Mouse (Mus musculus) kidney, adult 2 months (tissue): ENCODE results near the gene Gm21865. TPM values are rescaled to one million over a fixed set of nuclear protein-coding genes. Genes with fewer than 3 reads are reported as not detected.
"Not testable (repeated sequence)": the region's sequence is repeated elsewhere in the genome, so short reads cannot be mapped to it uniquely, and the experiment has no call there.

Experiments
- DNase-seq: peaks from one replicate; pipeline ENCODE4 v3.0.0; 2021
- H3K27ac ChIP-seq: fragments of 200-500 bp; 2 replicates; pipeline ENCODE4 v1.5.1; 2012; ENCODE audit warnings: low read depth, low read length, control low read depth, inconsistent platforms; ENCODE audit not compliant: insufficient read depth
- H3K27me3 ChIP-seq: fragments of 200-500 bp; replicated peaks from 2 replicates; pipeline ENCODE4 v1.6.1; 2012; ENCODE audit warnings: mild to moderate bottlenecking, moderate library complexity, low read length, inconsistent platforms; ENCODE audit not compliant: control insufficient read depth, insufficient read depth
- H3K36me3 ChIP-seq: fragments of 200-500 bp; 2 replicates; pipeline ENCODE4 v1.6.1; 2012; ENCODE audit warnings: mild to moderate bottlenecking, moderate library complexity, low read length, inconsistent platforms; ENCODE audit not compliant: control insufficient read depth, insufficient read depth
- H3K4me1 ChIP-seq: fragments of 200-500 bp; 2 replicates; pipeline ENCODE4 v1.6.1; 2011; ENCODE audit warnings: low read length; ENCODE audit not compliant: control insufficient read depth, insufficient read depth
- H3K4me3 ChIP-seq: fragments of 200-500 bp; 2 replicates; pipeline ENCODE4 v1.5.1; 2011; ENCODE audit warnings: mild to moderate bottlenecking, low read depth, low read length, control low read depth; ENCODE audit not compliant: insufficient read depth
- WGBS: fragments of 180-500 bp; shearing (Covaris S2); methylation state at CpG from one replicate; pipeline ENCODE4 v1.1.7; 2018; 5-methylcytosine and 5-hydroxymethylcytosine counted together
- polyA plus RNA-seq: library from polyadenylated mRNA; depleted of rRNA; stranded (reverse); fragments of >200 nt; gene quantifications from 2 replicates; pipeline ENCODE4 v1.2.3, GENCODE M21; 2012; rRNA removed

Gm21865 gene
- not detected in 2 replicates for polyA plus RNA-seq

GRCm38 (mm10) chrY:40316803-40317202, at the start of gene Gm21865:
Gene Gm21865, minus strand, starts transcription at chrY:40316903.
- H3K27me3 ChIP-seq, H3K4me1 ChIP-seq, DNase-seq, H3K27ac ChIP-seq, H3K4me3 ChIP-seq, H3K36me3 ChIP-seq: not testable (repeated sequence)
- WGBS = 70% methylated on average over 3 of the region's 7 CpGs

Other genes starting within 250 kb of the Gm21865 start
- not detected in 2 replicates for gene Gm21882, start 64.6 kb upstream of the Gm21865 start, polyA plus RNA-seq